Mouse (Mus musculus): ENCODE measurements around the gene Dync1li1.

GRCm38 (mm10) chr9:114688953-114689407 lies 390 bp downstream of the Dync1li1 start:
- TF ChIP-seq CHD2 (IDR thresholded peaks at IDR 0.05; ENCODE audit: low read length) (no peak), CTCF (conservative IDR thresholded peaks at IDR 0.05 in 1 of 2, IDR thresholded peaks at IDR 0.05 in 1 of 2; ENCODE audit: low read depth in 2 of 2, low read length in 2 of 2) (no peak)

All from CH12.LX (cell line).